Mouse (Mus musculus) cerebral cortex, adult 2 months (tissue): ENCODE measurements around the gene Notch4.

Experiments used
- WGBS: fragments of 180-500 bp; shearing (Covaris S2); methylation state at CpG from one replicate; pipeline ENCODE4 v1.1.7; 2018; 5-methylcytosine and 5-hydroxymethylcytosine counted together

Gene Notch4

DNA sequence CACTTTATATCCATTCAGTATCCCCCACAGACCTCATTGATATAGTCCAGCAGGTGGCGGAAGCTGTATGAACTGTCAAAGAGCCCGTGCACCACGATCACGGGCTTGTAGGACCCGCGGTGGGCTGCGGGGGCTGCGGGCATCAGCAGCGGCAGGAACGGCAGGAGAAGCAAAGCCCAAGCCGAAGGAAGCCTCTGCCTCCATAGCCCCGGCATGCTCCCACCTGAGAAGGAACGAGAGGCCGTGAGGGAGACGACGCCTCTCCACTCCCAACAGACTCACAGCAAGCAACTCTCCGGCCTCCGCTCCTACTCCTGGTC is 62.7 kb downstream of the Notch4 start:
- WGBS: 1% methylated on average over 18 of the region's 18 CpGs

DNA sequence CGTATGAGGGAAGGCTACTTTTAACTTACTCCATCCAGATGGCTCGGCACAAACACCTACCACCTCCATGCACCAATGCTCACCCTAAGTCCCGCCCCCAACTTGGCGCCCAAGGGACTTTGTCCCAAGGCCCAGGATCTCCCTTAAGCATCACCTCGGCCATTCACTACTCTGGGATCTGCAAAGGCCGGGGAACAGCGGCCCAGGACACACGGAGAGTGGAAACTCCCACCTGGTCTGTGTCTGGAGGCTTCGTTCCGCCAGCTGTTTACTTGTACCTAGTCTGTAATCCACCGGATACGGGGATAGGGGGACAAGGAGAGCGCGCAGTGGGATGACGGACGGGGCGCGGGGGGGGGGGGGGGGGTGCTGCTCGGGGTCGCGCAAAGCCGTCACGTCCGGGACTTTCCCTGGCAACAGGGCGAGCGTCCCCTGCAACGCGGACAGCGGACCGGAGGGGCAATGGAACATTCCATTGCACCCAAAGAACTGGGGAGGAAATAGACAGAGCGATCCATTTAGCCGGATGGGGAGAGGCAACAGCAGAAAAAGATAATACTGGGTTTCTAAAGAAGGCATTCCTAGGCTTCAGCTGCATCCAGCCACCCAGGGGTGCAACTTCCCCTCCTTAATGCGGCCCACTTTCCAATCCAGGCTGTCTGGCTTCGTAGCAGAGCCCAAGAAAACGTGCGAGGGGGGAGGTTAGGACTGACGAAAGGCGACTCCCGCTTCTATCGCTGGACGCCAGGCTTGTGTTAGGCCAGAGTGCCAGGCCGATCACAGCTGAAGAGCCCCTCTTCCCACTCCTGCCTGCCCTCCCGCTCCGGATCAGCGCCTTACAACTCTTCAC is 63.2 kb downstream of the Notch4 start:
- WGBS: under 1% methylated on average over 45 of the region's 45 CpGs

DNA sequence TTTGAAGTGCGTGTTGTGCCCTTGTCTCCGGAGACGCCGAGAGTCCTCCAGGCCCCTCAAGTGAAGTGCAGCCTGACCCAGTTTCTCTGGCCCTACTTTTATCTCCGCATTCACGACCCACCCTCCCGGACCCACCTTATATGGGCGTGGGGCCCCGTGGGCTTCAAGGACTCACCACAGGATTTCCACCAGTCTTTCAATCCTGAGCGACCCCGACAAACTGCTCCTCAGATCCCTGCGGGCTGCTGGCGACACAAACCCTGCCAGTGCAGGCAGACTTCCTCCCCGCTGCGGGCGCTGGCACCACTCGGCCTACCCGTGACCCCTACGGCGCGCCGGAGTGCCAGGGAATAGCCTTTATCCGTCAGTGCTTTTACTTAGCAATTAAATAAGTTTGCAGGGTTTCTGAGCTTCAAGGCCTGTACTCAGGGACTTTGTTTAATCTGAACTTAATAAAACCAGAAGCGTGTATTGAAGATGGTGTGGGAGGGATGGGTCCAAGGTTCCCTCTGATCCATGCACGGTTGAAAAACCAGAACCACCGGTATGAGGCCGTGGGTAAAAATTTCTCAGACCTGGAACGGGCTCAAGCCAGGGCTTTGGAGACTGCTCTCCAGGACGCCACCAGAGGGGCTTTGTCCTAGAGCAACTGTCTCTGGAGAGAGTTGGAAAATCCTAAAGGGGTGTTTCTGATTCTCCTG is 64.0 kb downstream of the Notch4 start, which contains the start of gene Ppt2:
Gene Ppt2 (minus strand): TSS at position 568 of the 701 bp plus-strand sequence.
- 1% methylated on average over 29 of the region's 29 CpGs for WGBS

DNA sequence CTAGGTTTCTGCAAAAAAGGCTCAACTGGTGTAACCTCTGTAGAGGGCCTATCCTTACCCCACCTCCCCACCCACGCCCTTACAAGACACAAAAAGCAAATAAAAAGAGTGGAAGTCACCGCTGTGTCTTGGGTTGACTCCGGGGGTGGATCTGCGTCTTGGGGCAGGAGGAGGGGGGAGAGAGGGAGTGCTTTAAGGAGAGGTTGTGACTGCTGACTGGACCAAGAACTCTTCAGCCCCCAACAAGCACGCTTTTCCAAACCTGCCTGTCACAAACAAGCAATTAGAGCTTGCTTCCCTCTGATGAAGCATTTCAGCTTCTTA is 64.5 kb downstream of the Notch4 start:
- WGBS: 30% methylated on average over 5 of the region's 5 CpGs

DNA sequence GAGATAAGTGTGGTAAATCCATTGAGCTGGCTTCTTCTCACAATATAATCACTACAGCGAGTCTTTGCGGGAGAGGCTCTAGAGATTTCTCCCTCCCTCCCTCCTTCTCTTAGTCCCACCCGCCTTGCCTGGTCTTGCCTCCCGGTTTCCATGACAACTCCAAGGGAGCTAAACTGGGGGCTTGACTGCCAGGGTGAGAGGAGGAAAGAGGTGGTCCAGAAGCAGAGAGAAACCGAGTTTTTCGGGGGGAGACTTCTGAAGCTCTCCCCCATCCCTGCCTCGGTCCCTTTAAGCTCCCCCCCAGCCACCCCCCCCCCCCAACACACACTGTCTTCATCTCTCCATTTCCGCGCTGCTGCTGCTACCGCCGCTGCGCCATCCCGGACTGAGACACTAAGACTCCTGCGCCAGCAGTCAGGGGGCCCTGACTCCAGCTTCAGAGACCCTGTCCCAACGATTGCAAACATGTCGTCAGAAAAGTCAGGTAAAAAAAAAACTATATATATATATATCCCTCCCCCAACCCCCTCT is 65.2 kb downstream of the Notch4 start, which contains the start of gene Prrt1:
Gene Prrt1 (plus strand): TSS at position 313 of the 531 bp plus-strand sequence.
- WGBS: 14% methylated on average over 16 of the region's 16 CpGs

DNA sequence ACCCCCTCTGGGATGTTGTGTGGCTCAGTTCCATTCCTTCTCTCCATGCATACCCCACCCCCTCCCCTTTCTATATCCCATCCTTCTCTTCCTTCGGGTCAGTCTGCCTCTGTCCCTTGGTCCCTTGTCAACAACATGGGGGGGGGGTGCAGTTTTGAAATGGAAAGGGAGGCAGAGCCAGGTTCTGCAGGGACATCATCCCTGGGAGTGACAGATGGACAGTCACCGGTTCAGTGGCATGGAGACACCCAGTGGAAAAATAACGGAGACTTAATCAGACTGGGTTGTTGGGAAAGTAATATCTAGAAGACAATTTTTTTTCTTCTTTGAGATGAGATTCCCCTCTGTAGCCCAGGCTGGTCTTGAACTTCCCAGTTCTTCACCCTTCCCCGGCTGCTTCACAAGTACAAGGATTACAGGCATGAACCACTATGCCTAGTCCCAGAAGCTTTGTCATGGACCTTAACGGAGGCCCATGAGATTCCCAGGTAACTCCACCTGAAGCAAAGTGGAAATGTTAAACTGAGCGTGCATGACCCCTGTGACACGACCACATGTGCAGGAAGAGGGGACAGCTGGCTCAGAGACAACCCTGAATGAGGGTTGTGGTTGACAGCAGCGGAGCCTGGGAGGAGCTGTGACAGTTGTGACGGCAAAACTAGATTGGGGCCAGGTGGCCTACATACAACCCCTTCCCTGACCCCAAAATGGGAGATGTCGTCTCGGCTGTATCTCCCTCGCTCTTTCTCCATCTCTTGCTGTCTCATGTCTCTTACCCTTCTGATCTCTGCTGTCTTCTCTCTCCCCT is 65.9 kb downstream of the Notch4 start:
- 24% methylated on average over 12 of the region's 12 CpGs for WGBS

DNA sequence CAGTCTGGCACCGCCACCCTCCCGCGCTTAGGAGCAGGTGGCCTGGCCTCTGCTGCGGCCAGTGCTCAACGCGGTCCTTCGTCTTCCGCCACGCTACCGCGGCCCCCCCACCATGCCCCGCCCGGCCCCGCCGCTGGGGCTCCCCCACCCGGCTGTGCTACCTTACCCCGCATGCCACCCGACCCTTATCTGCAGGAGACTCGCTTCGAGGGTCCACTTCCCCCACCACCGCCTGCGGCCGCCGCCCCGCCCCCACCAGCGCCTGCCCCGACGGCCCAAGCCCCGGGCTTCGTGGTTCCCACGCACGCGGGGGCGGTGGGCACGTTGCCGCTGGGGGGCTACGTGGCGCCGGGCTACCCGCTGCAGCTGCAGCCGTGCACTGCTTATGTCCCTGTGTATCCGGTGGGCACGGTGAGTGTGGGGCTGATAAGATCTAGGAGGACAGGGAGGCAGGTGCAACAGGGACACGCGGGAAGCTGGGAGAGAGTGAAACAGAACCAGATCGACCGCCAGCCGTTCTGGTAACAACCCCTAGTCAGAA is 66.8 kb downstream of the Notch4 start:
- WGBS: 4% methylated on average over 48 of the region's 48 CpGs

DNA sequence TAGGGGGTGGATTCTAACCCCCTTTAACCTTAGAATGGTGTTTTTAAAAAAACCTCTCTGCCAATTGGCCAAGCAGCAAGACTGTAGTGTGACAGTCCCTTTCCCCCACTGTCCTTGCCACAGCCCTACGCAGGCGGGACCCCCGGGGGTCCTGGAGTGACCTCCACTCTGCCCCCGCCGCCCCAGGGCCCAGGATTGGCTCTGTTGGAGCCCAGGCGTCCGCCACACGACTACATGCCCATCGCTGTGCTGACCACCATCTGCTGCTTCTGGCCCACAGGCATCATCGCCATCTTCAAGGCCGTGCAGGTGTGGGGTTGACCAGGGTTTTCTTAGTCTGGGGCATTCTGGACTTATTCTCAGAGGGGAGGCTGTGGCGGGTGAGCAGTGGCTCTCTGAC is 67.6 kb downstream of the Notch4 start:
- WGBS: 24% methylated on average over 12 of the region's 12 CpGs

DNA sequence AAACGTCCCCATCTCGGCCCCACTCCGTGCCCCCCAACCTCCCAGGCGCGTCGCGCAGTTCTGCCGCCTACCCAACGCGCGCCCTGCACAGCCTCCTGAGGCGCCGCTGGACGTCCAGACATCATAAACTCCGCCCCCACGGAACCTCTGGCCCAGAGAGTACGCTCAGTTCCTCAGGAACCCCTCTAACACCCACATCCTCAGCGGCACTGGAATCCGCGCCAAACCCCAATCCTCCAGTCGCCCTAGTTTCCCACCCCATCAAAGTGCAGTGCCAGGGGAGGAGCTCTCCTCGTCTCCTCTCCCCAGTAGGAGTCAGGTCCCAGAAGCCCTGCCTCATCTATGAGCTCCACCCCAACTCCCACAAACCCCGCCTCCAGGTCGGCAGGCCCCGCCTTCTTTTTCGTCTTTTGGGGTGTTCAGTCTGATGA is 68.2 kb downstream of the Notch4 start:
- WGBS: 4% methylated on average over 26 of the region's 26 CpGs

DNA sequence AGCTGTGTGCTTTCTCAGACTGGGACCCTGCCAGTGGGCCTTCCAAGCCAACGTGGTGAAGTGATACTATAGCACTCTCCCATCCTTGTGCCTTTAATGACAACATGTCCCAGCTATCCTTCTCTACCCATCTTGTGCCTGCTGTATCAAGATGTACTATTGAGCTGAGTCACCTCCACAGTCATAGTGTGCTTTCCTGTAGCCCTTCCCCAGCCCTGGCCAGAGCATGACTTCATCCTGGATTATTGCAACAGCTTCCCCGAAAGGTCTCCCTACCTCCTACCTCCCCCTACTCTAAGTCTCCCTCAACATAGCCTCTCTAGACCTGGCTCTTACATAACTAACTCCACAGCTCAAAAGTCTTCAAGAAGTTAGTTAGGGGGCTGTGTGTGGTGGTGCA is 71.6 kb downstream of the Notch4 start:
- 55% methylated on average over 2 of the region's 2 CpGs for WGBS

DNA sequence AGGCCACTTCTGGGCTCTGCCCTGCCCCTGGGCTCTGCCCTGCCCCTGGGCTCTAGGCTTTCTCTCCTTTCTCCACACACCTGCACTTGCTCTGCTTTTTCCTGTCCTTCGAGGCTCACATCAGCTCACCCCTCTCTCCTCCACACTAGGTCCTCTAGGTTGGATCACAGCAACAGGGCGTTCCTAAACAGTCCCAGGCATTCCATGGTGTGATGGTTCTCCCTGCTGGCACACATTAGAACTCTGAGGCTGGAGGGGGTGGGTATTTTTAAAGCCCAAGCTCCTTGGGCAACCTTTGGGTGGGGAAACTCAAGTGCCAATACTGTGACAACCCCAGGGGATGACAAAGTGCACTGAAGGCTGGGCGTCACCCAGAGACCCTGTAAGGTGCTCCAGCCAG is 73.4 kb downstream of the Notch4 start:
- 60% methylated on average over 3 of the region's 3 CpGs for WGBS
